21 mouse cellular contexts compared by ENCODE assay signal in the genomic region with DNA sequence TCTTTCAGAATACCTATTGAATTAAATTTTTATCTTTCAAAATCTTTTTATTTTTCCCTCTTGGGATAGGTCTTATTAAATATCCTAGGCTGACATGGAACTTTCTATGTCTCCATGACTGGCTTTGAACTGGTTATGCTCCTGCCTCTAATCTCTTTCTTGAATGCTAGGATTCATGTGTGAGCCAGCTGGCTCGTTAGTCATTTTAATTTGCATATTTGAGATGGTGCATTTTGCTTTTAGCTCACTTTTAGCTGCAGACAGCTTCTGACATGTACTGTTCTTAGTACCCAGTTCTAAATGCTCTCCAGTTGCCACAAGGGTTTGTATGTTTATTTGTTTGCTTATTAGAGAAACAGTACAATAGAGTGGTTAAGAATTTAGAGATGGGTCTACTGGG. TPM values are rescaled to one million over a fixed set of nuclear protein-coding genes. Genes with fewer than 3 reads are reported as not detected.
DNase-seq lines count a peak whose midpoint lies in the region; ATAC-seq and TF ChIP-seq lines count a peak whose summit lies in the region.
"Had no signal": no experiment of that assay in that cellular context is flagged by ENCODE, and none has a peak within 500 bp of the region (broad histone marks: within the 10 kb centered on the region; RNA-seq: fewer than 3 reads in every experiment).

No protein-coding gene starts in this region.

- peak; percentile 20; the same call in 1 of the 2 replicates for ATAC-seq in forebrain, postnatal 0 days
- no peak for ATAC-seq in forebrain, embryonic 15.5 days (replicated peaks)
- no peak for ATAC-seq in lung, embryonic 15.5 days (ENCODE audit: borderline replicate concordance, extremely low read depth, low FRiP score, low TSS enrichment)
- no peak for ATAC-seq in embryonic facial prominence, embryonic 13.5 days (ENCODE audit: insufficient number of reproducible peaks, insufficient read depth, low FRiP score, low TSS enrichment, low read depth)
- ATAC-seq: CD4-positive, CD25-positive, alpha-beta regulatory T cell, adult 4 months; intestine, postnatal 0 days had no signal

- H3K9ac ChIP-seq in forebrain, postnatal 0 days = no peak overlapping the region
- no peak overlapping the region for H3K9ac ChIP-seq in forebrain, embryonic 15.5 days (replicated peaks)
- H3K9ac ChIP-seq in lung, embryonic 15.5 days = no peak overlapping the region
- H3K9ac ChIP-seq in embryonic facial prominence, embryonic 13.5 days = no peak overlapping the region
- H3K9ac ChIP-seq: forebrain, embryonic 12.5 days; hindbrain, embryonic 12.5 days; hindbrain, embryonic 15.5 days had no signal

- no peak overlapping the region for H3K27ac ChIP-seq in forebrain, postnatal 0 days (ENCODE audit: low read depth, low read length)
- H3K27ac ChIP-seq in forebrain, embryonic 15.5 days (replicated peaks) = no peak overlapping the region
- peak overlapping the region; percentile 76 for H3K27ac ChIP-seq in lung, embryonic 15.5 days
- peak overlapping the region; percentile 84; the same call in 1 of the 2 replicates for H3K27ac ChIP-seq in embryonic facial prominence, embryonic 13.5 days
- H3K27ac ChIP-seq: forebrain, embryonic 12.5 days; gastrocnemius, adult 2 months; hindbrain, embryonic 12.5 days; hindbrain, embryonic 15.5 days had no signal

- 17% methylated on average over 1 of the region's 1 CpGs for WGBS in forebrain, postnatal 0 days
- 9% methylated on average over 1 of the region's 1 CpGs for WGBS in forebrain, embryonic 15.5 days
- WGBS in lung, embryonic 15.5 days = 83% methylated on average over 1 of the region's 1 CpGs
- WGBS in embryonic facial prominence, embryonic 13.5 days = 65% methylated on average over 1 of the region's 1 CpGs

- peak; percentile 28 for DNase-seq in forebrain, postnatal 0 days
- DNase-seq in lung, postnatal 25 days (ENCODE audit: low spot score) = no peak
- peak; percentile 62 for DNase-seq in brain, embryonic 14.5 days (ENCODE audit: low read depth)
- DNase-seq in spleen, adult 18-20 months = no peak
- DNase-seq: adrenal gland, adult 2 months; adrenal gland, postnatal 25 days; cerebellum, adult 18-20 months; cerebellum, adult 9-10 months; cerebellum, postnatal 14 days; gastrocnemius, adult 2 months; gastrocnemius, postnatal 14 days; heart, adult 11 months had no signal

- no peak overlapping the region for H3K4me3 ChIP-seq in forebrain, postnatal 0 days (ENCODE audit: low read depth, low read length)
- H3K4me3 ChIP-seq in forebrain, embryonic 15.5 days = no peak overlapping the region
- no peak overlapping the region for H3K4me3 ChIP-seq in lung, embryonic 15.5 days
- H3K4me3 ChIP-seq in embryonic facial prominence, embryonic 13.5 days = no peak overlapping the region
- H3K4me3 ChIP-seq: forebrain, embryonic 12.5 days; gastrocnemius, adult 2 months; hindbrain, embryonic 12.5 days; hindbrain, embryonic 15.5 days had no signal

- H3K4me2 ChIP-seq in forebrain, postnatal 0 days (ENCODE audit: low read depth) = no peak overlapping the region
- H3K4me2 ChIP-seq in forebrain, embryonic 15.5 days (replicated peaks) = no peak overlapping the region
- no peak overlapping the region for H3K4me2 ChIP-seq in lung, embryonic 15.5 days
- no peak overlapping the region for H3K4me2 ChIP-seq in embryonic facial prominence, embryonic 13.5 days
- H3K4me2 ChIP-seq: forebrain, embryonic 12.5 days; heart, embryonic 11.5 days; hindbrain, embryonic 12.5 days; hindbrain, embryonic 15.5 days had no signal

- H3K9me3 ChIP-seq in forebrain, postnatal 0 days (ENCODE audit: low read length) = no peaks in the 10 kb centered on the region
- H3K9me3 ChIP-seq in forebrain, embryonic 15.5 days = no peaks in the 10 kb centered on the region
- no peaks in the 10 kb centered on the region for H3K9me3 ChIP-seq in lung, embryonic 15.5 days
- no peaks in the 10 kb centered on the region for H3K9me3 ChIP-seq in embryonic facial prominence, embryonic 13.5 days
- H3K9me3 ChIP-seq: forebrain, embryonic 12.5 days; hindbrain, embryonic 12.5 days; hindbrain, embryonic 15.5 days had no signal

- no peak for TF ChIP-seq POLR2A in brain, embryonic 14.5 days (IDR thresholded peaks at IDR 0.05; ENCODE audit: borderline replicate concordance, extremely low read depth, insufficient read depth, insufficient read length, poor library complexity, severe bottlenecking)

- H3K36me3 ChIP-seq in forebrain, postnatal 0 days (ENCODE audit: insufficient read depth) = no peaks in the 10 kb centered on the region
- H3K36me3 ChIP-seq in forebrain, embryonic 15.5 days = no peaks in the 10 kb centered on the region
- peaks cover 3% of the 10 kb centered on the region; the same call in 1 of the 2 replicates for H3K36me3 ChIP-seq in lung, embryonic 15.5 days
- H3K36me3 ChIP-seq in embryonic facial prominence, embryonic 13.5 days = peaks cover 20% of the 10 kb centered on the region
- H3K36me3 ChIP-seq: forebrain, embryonic 12.5 days; hindbrain, embryonic 12.5 days; hindbrain, embryonic 15.5 days had no signal

- no peak for TF ChIP-seq CTCF in forebrain, postnatal 0 days (IDR thresholded peaks at IDR 0.05; ENCODE audit: low read depth)
- TF ChIP-seq CTCF in brain, embryonic 14.5 days (IDR thresholded peaks at IDR 0.05; ENCODE audit: borderline replicate concordance, extremely low read depth, insufficient read depth, insufficient read length) = no peak

- H3K4me1 ChIP-seq in forebrain, postnatal 0 days (ENCODE audit: insufficient read depth) = no peaks in the 10 kb centered on the region
- peaks cover 12% of the 10 kb centered on the region; the same call in 1 of the 2 replicates for H3K4me1 ChIP-seq in forebrain, embryonic 15.5 days
- H3K4me1 ChIP-seq in lung, embryonic 15.5 days = peaks cover 8% of the 10 kb centered on the region
- H3K4me1 ChIP-seq in embryonic facial prominence, embryonic 13.5 days = peaks cover 22% of the 10 kb centered on the region
- H3K4me1 ChIP-seq: hindbrain, embryonic 15.5 days had no signal

- H3K27me3 ChIP-seq in forebrain, postnatal 0 days (ENCODE audit: insufficient read depth, low read length) = no peaks in the 10 kb centered on the region
- H3K27me3 ChIP-seq in forebrain, embryonic 15.5 days = no peaks in the 10 kb centered on the region
- no peaks in the 10 kb centered on the region for H3K27me3 ChIP-seq in lung, embryonic 15.5 days
- H3K27me3 ChIP-seq in embryonic facial prominence, embryonic 13.5 days = no peaks in the 10 kb centered on the region
- H3K27me3 ChIP-seq: forebrain, embryonic 12.5 days; hindbrain, embryonic 12.5 days; hindbrain, embryonic 15.5 days had no signal

RNA-seq across cellular contexts. Expression of gene Adamts17, which starts 18.1 kb away (rescaled TPM):
- total RNA-seq in forebrain, postnatal 0 days (2014; rRNA removed) = 6.8 and 12.6 TPM in 2 replicates
- 3.3 and 4.1 TPM in 2 replicates for polyA plus RNA-seq in forebrain, postnatal 0 days (2015; fragmentation: Nextera tagmentation; extraction: Ambion mirVana)
- polyA plus RNA-seq in forebrain, embryonic 15.5 days (2015; fragmentation: Nextera tagmentation; extraction: Ambion mirVana) = 3.5 and 5.0 TPM in 2 replicates
- polyA plus RNA-seq in lung, embryonic 15.5 days (2015; fragmentation: Nextera tagmentation; extraction: Ambion mirVana) = 10.0 and 13.2 TPM in 2 replicates
- 3.0 and 4.5 TPM in 2 replicates for polyA plus RNA-seq in brain, embryonic 14.5 days (2012; rRNA removed)
- 13.2 and 14.8 TPM in 2 replicates for polyA plus RNA-seq in embryonic facial prominence, embryonic 13.5 days (2015; fragmentation: Nextera tagmentation; extraction: Ambion mirVana)

Comparison
In these comparisons a context has a peak if more than half of its experiments do, and no peak if none do; other contexts are left out.
1. DNase-seq: peak in forebrain, postnatal 0 days (single experiment) and brain, embryonic 14.5 days (single experiment); none in lung, postnatal 25 days (single experiment) and spleen, adult 18-20 months (0 of 2).
2. H3K27ac ChIP-seq: peak in lung, embryonic 15.5 days (single experiment) and embryonic facial prominence, embryonic 13.5 days (single experiment); none in forebrain, postnatal 0 days (single experiment) and forebrain, embryonic 15.5 days (single experiment).